Mouse (Mus musculus): ENCODE results near the gene Terf2.

DNA sequence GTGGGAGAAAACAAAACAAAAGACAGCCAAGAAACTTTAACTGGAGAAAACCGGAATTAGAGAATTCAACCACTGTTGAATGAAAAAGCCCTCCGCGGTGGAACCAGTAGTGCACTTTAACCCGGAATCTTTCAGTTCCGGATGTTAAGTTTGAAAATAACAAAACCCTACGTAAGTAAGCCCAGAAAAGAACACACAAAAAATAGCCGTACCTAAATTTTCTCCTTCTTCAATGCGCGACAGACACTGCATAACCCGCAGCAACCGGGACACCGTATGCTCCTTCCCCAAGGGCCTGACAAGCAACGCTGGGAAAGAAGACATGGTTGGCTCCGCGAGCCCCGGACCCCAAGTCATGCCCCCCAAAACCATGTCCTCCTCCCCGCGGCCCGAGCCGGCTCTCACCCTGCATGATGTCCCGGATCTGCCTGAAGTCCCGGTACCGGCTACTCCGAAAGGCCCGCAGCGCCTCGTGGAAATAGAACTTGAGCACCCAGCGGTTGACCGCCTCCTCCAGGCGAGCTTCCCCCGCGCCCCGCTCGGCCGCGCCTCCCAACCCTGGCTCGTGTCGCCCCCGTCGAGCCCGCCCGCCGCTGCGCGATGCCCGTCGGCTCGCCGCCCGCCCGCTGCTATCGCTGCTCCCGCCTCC lies 506 bp downstream of the Terf2 start:
- TF ChIP-seq GATA1 (IDR thresholded peaks at IDR 0.05; ENCODE audit: borderline replicate concordance, low read length), result no peak
- no peak for TF ChIP-seq FLI1 (IDR thresholded peaks at IDR 0.05; ENCODE audit: low read length)
